Mouse (Mus musculus) neural tube, embryonic 14.5 days (tissue): Measurements from ENCODE around the gene Tex19.2. TPM values are rescaled to one million over a fixed set of nuclear protein-coding genes. Genes with fewer than 3 reads are reported as not detected.

ENCODE experiments used
- ATAC-seq: fragments of 200-750 bp; cut with Nextera tagmentation; 2 replicates; pipeline ENCODE4 v1.8.0; 2017; ENCODE audit warnings: low read depth, mild to moderate bottlenecking, moderate TSS enrichment, moderate library complexity
- H3K27ac ChIP-seq: fragments of 300-500 bp; sonication (generic); 2 replicates; pipeline ENCODE4 v1.5.1; 2014; ENCODE audit warnings: low read depth, mild to moderate bottlenecking, control low read depth, low read length, moderate library complexity, mixed read lengths
- H3K27me3 ChIP-seq: fragments of 300-500 bp; sonication (generic); 2 replicates; pipeline ENCODE4 v1.6.1; 2014; ENCODE audit warnings: low read length; ENCODE audit not compliant: control insufficient read depth, insufficient read depth
- H3K36me3 ChIP-seq: fragments of 300-500 bp; sonication (generic); 2 replicates; pipeline ENCODE4 v1.6.1; 2014; ENCODE audit warnings: low read length, mixed read lengths; ENCODE audit not compliant: control insufficient read depth, insufficient read depth
- H3K4me1 ChIP-seq: fragments of 300-500 bp; sonication (generic); 2 replicates; pipeline ENCODE4 v1.6.1; 2014; ENCODE audit warnings: low read length; ENCODE audit not compliant: control insufficient read depth, insufficient read depth
- H3K4me2 ChIP-seq: fragments of 300-500 bp; sonication (generic); 2 replicates; pipeline ENCODE4 v1.6.1; 2014; ENCODE audit warnings: mild to moderate bottlenecking, low read depth, low read length, control low read depth
- H3K4me3 ChIP-seq: fragments of 300-500 bp; sonication (generic); 2 replicates; pipeline ENCODE4 v1.5.1; 2014; ENCODE audit warnings: low read depth, low read length, control low read depth, mixed read lengths
- H3K9ac ChIP-seq: fragments of 300-500 bp; sonication (generic); replicated peaks from 2 replicates; pipeline ENCODE4 v1.6.1; 2014; ENCODE audit warnings: low read depth, mild to moderate bottlenecking, control low read depth, low read length, mixed read lengths
- H3K9me3 ChIP-seq: fragments of 300-500 bp; sonication (generic); 2 replicates; pipeline ENCODE4 v1.6.1; 2016; ENCODE audit warnings: low read length; ENCODE audit not compliant: control insufficient read depth
- WGBS: fragments of 180-500 bp; shearing (Covaris S2); extraction: QIAGEN DNeasy Blood & Tissue Kit; methylation state at CpG from one replicate; pipeline ENCODE4 v1.1.7; 2014; 5-methylcytosine and 5-hydroxymethylcytosine counted together
- polyA plus RNA-seq: library from polyadenylated mRNA; unstranded; fragments of >200 nt; fragmentation: Nextera tagmentation; extraction: Ambion mirVana; gene quantifications from 2 replicates; pipeline ENCODE4 v1.2.1, GENCODE M21; 2014

Gene Tex19.2
- polyA plus RNA-seq, 1 experiment from 2014 or later, result not detected

DNA sequence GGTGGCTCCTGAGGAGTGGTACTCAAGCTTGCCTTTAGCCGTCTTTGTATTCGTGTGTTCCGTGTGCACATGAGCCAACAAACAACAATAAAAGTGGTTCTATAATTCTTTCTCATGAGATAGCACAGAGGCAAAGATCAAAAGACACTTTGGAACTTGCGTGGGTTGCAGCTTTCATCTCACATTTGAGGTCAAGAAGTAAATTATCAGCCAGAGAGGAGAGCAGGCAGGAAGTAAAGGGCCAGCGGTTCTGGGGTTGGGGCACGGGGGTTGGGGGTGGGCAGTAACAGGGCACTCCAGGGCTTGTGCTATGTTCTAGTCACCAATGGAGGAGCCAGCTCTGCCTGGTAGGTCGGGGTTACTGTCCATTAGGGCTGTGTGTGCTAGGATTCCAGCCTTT lies 17.8 kb downstream of the Tex19.2 start:
- no peaks in the 10 kb centered on the region for H3K4me1 ChIP-seq
- no peak overlapping the region for H3K4me3 ChIP-seq
- H3K9me3 ChIP-seq, result no peaks in the 10 kb centered on the region
- no peak for ATAC-seq
- H3K4me2 ChIP-seq, result no peak overlapping the region
- H3K36me3 ChIP-seq, result no peaks in the 10 kb centered on the region
- no peak overlapping the region for H3K9ac ChIP-seq
- no peaks in the 10 kb centered on the region for H3K27me3 ChIP-seq
- no peak overlapping the region for H3K27ac ChIP-seq
- WGBS, result 59% methylated on average over 7 of the region's 7 CpGs

DNA sequence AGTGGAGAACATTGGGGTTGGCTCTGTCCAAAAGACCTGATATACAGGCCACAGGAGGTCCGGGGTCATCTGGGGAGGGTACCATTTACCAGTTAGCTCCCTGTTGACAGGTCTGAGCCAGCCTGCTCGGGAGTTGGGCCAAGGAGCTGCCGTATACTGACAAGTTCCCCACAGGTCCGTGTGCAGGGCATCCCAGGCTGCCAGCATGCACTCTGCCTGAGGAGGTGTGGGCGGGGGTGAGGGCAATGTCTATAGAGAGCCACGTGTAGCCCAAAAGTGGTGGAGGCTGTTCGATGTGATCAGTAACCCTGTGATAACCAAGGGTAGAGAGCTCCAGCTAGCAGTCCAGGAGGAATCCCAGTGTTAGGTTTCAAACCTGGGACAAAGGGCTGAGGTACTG lies 18.7 kb downstream of the Tex19.2 start:
- H3K27me3 ChIP-seq, result no peaks in the 10 kb centered on the region
- no peak overlapping the region for H3K4me3 ChIP-seq
- H3K9me3 ChIP-seq, result no peaks in the 10 kb centered on the region
- H3K36me3 ChIP-seq, result no peaks in the 10 kb centered on the region
- H3K4me2 ChIP-seq, result no peak overlapping the region
- ATAC-seq, result no peak
- 73% methylated on average over 7 of the region's 7 CpGs for WGBS
- H3K4me1 ChIP-seq, result no peaks in the 10 kb centered on the region
- H3K9ac ChIP-seq, result no peak overlapping the region
- no peak overlapping the region for H3K27ac ChIP-seq

DNA sequence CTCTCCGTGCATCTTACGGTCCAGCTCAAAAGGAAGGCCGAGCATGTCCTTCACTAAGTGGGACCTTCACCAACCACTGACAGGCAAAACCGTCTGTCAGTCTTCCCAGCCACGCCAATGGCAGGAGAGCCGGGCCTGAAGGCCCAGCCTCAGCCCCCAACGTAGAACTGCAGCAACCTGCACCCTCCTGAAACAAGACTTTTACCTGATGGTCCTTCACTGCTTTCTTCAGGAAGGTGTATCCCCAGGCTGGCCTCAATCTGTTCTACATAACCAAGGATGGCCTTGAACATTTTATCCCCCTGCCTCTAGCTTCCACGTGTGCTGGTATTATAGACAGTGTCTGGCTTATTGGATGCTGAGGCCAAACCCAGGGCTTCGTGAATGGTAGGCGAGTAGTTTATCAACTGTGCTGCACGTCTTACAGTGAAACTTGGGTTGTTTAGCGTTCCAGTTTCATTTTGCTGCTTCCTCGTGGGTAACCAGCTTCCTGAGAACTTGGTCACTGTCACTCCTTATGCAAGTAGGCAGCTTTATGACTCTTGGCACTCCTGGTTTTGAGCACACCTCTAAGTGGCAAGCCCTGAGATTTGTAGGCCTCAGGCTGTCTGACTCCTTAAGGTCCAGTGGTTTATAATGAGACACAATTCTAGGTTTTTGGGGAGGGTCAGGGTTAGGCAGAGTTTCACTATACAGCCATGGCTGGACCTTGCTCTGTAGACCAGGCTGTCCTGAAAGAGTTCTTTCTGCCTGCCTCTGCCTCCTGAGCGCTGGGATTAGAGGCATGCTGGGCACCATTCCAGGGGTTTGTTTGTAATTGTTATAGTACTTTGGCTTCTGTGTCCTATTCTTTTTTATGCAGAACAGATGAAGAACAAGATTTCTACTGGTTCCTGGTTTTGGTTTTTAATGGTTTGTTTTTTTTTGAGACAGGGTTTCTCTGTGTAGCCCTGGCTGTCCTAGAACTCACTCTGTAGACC lies 25.6 kb downstream of the Tex19.2 start:
- Histone ChIP-seq H3K9ac (no peak overlapping the region), H3K27ac (no peak overlapping the region), H3K4me2 (no peak overlapping the region), H3K27me3 (no peaks in the 10 kb centered on the region), H3K36me3 (no peaks in the 10 kb centered on the region), H3K4me1 (no peaks in the 10 kb centered on the region), H3K4me3 (no peak overlapping the region), H3K9me3 (no peaks in the 10 kb centered on the region)
- no peak for ATAC-seq
- WGBS, result 90% methylated on average over 14 of the region's 14 CpGs

DNA sequence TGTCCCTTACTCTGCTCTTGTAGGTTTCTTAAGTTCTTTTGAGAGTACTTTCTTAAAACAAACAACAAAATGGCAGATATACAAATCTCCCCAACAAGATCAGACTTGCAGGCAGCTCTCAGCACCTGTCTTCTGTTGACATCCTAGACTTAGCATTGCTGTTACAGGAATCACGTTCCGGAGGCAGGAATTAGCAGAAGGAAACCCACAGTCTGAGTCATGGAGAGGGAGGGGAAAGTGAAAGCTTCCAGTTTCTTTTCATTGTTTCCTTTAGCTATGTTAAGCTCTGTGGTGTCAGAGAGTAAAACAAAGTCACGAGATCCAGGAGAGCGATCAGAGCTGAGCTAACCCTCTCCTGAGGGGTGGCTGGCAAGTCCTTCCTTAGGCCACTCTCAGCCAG lies 27.5 kb downstream of the Tex19.2 start:
- H3K36me3 ChIP-seq, result no peaks in the 10 kb centered on the region
- no peak overlapping the region for H3K9ac ChIP-seq
- H3K4me1 ChIP-seq, result no peaks in the 10 kb centered on the region
- H3K4me3 ChIP-seq, result no peak overlapping the region
- WGBS, result 79% methylated on average over 4 of the region's 4 CpGs
- H3K27ac ChIP-seq, result no peak overlapping the region
- no peak overlapping the region for H3K4me2 ChIP-seq
- ATAC-seq, result no peak
- no peaks in the 10 kb centered on the region for H3K27me3 ChIP-seq
- no peaks in the 10 kb centered on the region for H3K9me3 ChIP-seq

DNA sequence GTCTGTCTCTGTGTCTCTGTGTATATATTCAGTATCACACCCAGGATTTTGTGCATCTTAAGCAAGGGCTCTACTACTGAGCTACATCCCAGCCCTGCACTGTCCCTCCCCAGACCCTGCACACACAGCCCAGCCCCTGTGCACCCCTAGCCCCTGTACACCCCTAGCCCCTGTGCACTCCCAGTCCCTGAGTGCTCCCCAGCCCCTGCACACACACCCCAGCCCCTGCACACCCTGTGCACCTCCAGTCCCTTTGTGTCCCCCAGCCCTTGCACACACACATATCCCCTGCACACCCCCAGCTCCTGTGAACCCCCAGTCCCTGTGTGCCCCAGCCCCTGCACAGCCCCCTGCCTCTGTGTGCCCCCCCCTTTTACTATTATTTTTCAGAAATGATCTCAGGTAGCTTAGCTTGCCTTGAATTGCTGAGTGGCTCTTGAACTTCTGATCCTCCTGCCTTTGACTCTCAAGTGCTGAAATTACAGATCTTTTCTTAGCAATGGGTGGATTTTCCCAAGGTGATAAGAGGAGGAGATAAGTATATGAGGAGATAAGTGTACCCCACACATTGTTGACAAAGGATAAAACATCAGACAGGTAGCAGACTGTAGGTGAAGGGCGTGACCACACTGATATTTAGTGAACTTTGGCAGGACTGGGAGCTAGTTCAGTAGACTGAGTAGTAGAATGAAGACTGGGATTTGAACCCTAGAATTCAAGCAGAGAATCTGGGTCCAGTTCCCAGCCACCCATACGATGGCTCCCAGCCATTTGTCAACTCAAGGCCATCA lies 28.5 kb downstream of the Tex19.2 start:
- no peaks in the 10 kb centered on the region for H3K36me3 ChIP-seq
- no peak overlapping the region for H3K9ac ChIP-seq
- H3K4me1 ChIP-seq, result no peaks in the 10 kb centered on the region
- 96% methylated on average over 2 of the region's 2 CpGs for WGBS
- H3K4me3 ChIP-seq, result no peak overlapping the region
- no peaks in the 10 kb centered on the region for H3K9me3 ChIP-seq
- no peak for ATAC-seq
- no peak overlapping the region for H3K27ac ChIP-seq
- no peak overlapping the region for H3K4me2 ChIP-seq
- no peaks in the 10 kb centered on the region for H3K27me3 ChIP-seq

DNA sequence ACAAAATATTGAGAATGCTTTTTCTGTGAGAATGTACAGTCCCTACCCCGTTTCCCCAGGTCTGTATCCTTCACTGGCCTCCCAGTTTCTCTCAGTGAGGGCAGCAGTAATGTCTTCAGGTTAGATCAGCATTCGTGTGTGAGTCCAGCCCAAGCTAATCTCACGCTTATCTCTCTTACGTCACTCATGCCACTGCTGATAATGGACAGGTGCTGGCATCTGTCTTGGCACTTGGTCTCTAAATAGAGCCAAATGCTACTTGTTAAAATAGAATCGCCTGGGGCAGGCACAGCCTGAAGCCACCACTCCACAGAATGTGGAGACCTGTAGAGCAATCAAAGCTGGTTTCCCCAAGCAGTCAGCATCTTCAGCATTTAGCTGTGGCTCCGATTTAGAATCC lies 29.5 kb downstream of the Tex19.2 start:
- Histone ChIP-seq H3K27ac (no peak overlapping the region), H3K36me3 (no peaks in the 10 kb centered on the region), H3K9me3 (no peaks in the 10 kb centered on the region), H3K4me3 (no peak overlapping the region), H3K4me2 (no peak overlapping the region), H3K27me3 (no peaks in the 10 kb centered on the region), H3K4me1 (no peaks in the 10 kb centered on the region), H3K9ac (no peak overlapping the region)
- no peak for ATAC-seq
- WGBS, result 87% methylated on average over 6 of the region's 6 CpGs

DNA sequence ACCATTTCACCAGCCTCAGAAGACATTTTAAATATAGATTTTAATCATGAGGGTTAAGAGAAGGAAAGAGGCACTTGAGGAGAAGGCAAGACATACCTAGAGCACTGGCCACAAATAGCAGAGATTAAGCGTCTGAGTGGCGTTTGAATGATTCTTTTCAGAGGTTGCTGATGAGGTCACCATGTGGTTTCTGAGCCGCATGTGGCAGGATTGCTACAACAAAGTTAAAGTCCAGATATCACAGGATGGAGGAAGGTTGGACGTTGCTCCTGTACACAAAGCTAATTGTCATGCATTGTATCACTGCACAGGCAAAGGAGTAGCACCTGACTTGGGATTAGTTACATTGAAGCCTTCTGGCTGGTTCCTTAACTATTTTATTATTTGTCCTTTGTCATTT lies 32.2 kb downstream of the Tex19.2 start:
- ATAC-seq, result no peak
- H3K27me3 ChIP-seq, result no peaks in the 10 kb centered on the region
- H3K9ac ChIP-seq, result no peak overlapping the region
- WGBS, result 76% methylated on average over 4 of the region's 4 CpGs
- no peaks in the 10 kb centered on the region for H3K9me3 ChIP-seq
- no peak overlapping the region for H3K4me3 ChIP-seq
- no peaks in the 10 kb centered on the region for H3K36me3 ChIP-seq
- no peaks in the 10 kb centered on the region for H3K4me1 ChIP-seq
- H3K4me2 ChIP-seq, result no peak overlapping the region
- H3K27ac ChIP-seq, result no peak overlapping the region

DNA sequence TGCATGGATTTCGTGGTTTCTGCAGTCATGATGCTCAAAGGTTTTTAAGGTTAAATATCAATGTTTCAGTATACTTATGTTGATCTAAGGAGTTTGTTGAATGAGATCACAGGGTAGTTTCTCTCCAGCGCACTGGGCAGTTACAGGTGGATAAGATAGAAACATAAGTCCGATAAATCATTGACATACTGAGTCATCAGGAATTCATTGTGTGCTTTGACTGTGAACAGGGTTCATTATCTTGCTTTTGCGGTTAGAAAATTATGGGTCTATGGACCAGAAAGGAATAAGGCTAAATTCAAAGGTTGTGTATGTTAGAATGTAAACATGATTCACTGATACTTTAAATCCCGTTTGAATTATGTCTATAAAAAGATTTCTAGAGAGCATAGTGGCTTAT lies 33.3 kb downstream of the Tex19.2 start:
- no peak for ATAC-seq
- 84% methylated on average over 5 of the region's 5 CpGs for WGBS
- H3K9ac ChIP-seq, result no peak overlapping the region
- no peaks in the 10 kb centered on the region for H3K4me1 ChIP-seq
- no peak overlapping the region for H3K27ac ChIP-seq
- H3K4me2 ChIP-seq, result no peak overlapping the region
- H3K36me3 ChIP-seq, result no peaks in the 10 kb centered on the region
- H3K4me3 ChIP-seq, result no peak overlapping the region
- H3K9me3 ChIP-seq, result no peaks in the 10 kb centered on the region
- H3K27me3 ChIP-seq, result no peaks in the 10 kb centered on the region
